Mouse (Mus musculus) spleen, embryonic (tissue): ENCODE results near the gene Akap12.

Experiments used
- CTCF ChIA-PET: fragments of 350-600 bp; sonication (Branson Sonifier 250); formaldehyde crosslinking; loops from one replicate; lab custom pipeline; 2022; lab: Charles Lee

The Akap12 gene

DNA sequence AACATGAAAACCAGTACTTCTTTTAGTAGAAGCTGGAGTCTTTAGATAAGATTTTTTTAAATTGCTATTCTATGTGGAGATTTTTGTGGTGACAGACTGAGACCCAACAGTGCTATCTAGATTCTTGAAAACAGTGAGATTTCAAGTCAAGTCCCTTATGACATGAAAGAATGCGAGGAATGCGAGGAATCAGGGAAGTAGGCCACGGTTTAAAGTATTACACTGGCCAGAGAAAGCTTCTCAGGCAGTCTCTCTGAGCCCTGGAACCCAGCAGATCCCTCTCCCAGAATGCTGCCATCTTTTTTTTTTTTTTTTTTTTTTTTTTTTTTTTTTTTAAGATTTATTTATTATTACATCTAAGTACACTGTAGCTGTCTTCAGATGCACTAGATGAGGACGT is 16.2 kb downstream of the Akap12 start:
- CTCF ChIA-PET = no interaction called here

DNA sequence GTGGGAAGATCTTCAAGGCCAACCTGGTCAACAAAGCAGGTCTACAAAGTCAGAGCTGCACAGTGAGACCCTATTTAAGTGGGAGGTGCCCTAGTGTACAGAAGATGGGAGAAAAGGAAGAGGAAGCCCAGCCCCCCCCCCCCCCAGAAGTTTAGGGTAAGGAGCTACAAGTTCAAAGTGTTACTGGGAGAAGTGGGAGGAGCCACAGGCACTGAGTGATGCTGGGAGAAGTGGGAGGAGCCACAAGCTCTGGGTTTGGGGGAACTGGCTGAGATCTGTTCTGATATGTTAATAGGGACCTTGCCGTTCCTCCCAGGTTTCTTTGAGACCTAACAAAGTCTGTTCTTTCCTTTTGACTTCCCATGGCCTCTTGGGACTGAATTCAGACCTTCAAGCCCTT is 18.6 kb downstream of the Akap12 start:
- CTCF ChIA-PET = no interaction called here

DNA sequence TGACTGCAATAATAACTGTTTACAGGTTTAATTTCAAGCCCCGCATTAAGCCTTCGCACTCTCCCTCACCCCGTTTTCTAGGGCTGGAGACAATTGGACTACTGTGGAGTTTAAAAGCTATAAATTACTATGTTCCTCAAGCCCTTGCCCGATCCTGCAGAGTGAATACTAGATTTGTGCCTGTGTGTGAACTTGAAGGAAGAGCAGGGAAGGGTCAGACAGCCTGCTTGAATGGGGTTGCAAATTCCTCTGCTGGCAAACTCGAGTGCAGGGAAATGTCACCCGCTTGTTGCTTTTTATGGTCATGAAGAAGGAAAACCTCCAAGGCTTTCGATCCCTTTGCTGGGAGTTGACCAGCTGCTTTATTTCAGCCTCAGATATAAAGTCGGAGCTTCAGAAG is 19.6 kb downstream of the Akap12 start:
- CTCF ChIA-PET = no interaction called here

DNA sequence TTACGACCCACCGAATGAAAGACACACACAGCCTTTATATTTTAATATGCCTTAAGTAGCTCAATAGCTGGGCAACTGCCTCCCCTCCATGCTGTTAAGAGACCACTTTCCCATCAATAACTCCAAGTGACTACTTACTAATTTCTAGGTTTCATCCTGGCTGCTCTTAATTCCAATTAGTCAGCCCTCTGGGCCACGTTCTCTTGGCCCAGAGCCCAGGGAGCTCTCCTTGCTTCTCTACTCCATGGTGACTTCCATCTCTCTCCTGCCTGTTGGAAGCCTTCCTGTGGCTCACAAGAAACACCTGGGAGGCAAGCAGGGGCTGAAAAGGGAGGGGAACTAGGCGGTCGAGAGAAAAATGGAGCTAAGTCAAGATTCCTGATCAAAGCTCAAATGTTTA is 23.0 kb downstream of the Akap12 start:
- CTCF ChIA-PET = no interaction called here

DNA sequence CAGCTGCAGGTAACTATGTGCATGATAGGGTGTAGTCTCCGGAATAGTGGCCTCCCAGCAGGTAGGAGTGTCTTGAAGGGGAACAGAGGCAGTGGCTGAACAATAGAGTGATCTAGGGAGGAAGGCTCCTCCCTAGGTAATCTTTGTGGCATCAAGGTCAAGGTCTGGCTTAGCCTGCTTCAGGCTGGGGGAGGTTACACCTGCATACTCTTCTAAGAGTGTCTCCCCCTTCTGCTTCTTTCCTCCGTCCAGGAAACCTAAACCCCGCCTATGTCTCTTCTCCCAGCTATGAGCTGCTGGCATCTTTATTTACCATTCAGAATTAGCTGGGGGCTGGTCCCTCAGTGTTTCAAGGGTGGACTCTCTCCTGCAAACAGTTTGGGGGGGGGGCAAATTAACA is 23.5 kb downstream of the Akap12 start:
- CTCF ChIA-PET = no interaction called here

DNA sequence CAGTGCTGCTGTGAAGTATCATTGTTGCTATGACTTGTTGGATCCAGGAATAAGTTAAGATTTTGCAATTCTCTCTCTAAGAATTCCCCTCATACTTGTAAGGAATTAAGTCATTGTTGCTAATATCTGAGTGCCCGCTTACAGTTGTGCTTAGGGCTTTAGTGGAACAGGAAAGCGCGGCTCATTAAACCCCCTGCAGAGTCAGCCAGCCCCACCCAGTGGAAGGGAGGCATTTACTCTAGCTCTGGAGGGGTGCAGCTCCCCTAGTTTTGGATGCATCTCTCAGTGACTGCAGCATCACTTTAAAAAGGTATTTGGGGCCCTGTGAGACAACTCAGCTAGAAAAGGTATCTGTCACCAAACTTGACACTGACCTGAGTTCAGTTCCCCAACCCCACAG is 24.0 kb downstream of the Akap12 start:
- CTCF ChIA-PET = no interaction called here

DNA sequence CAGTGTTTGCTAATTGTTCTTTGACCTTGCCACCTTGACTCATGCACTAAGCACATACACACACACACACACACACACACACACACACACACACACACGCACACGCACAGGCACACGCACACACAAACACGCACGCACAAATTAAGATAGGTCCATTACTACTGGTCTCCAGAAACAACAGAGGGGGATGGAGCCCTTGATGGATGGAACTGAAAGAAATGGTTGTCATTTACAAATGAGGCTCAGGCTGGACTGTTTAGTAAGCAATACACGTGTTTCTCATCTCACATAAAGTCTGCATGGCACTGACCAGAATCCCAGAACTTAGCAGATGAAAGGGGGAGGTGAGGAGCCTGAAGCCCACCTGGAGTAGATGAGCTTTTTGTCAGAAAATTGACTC is 24.4 kb downstream of the Akap12 start:
- CTCF ChIA-PET = no interaction called here

DNA sequence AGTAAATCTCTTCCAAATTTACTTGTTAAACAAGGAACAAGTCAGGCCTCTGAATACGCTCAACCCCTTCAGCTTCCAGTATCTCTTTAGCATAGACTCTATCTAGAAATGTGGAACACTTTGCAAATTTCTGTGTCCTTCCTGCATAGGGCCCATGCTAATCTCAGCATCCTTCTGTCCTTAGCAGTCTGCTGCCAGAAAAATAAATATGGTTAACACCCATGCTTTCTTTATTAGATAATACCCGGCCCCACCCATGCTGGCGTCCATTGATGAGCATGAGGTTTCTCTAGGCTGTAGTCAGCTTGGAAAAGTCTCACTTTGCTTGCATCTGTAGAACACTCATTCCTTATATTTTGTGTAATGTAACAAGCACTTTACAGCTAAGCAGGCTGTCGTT is 27.2 kb downstream of the Akap12 start:
- CTCF ChIA-PET = no interaction called here

DNA sequence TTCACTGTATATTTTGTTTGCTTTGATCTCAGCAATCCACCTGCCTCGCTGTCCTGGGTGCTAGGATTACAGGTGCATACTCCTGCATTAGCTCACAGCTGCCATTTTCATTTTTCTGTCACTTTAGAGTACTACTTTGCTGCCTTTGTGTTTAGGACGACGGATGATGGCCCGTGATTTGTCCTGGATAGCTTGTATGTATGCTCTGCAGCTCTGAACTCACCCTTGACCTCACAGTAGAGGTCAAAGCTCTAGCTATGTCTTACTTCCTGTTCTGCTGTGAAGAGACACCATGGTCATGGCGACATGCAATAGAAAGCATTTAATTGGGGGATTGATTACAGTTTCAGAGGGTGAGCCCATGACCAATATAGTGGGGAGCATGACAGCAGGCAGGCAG is 37.4 kb downstream of the Akap12 start:
- CTCF ChIA-PET = no interaction called here

DNA sequence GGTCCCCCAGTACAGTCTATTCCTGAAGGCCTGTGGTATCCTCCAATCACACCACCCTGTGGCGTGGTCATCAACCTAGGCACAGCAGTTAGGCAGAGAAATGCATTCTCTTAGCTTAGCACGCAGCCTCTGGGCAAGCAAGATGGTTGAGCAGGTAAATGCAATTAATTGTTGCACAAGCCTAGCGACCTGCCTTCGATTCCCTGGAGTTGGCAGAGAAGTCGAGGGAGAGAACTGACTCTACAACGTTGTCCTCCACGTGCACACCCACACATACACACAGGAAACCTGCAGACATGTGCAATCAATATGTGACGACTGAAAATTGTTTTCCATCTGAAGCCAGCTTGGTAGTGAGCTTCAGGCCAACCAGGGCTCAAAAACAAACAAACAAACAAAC is 57.7 kb downstream of the Akap12 start:
- CTCF ChIA-PET = no interaction called here

DNA sequence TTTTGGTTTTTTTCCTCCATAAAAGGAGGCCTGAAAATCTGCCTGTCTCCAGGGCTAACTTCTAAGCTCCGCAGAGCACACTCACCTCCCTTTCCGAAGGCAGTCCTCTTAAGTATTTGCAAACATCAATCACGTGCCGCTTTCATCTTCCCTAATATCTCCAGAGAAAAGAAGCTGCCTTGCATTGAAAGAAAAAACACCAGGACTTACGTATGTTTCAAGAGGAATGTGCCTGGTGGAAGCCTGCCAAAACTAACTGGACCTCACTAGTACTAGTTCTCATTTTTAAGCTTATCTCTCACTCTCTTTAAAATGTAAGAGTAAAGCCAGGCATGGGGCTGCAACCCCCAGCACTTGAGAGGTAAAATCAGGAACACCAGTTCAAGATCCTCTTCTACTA is 59.4 kb downstream of the Akap12 start:
- CTCF ChIA-PET = no interaction called here

DNA sequence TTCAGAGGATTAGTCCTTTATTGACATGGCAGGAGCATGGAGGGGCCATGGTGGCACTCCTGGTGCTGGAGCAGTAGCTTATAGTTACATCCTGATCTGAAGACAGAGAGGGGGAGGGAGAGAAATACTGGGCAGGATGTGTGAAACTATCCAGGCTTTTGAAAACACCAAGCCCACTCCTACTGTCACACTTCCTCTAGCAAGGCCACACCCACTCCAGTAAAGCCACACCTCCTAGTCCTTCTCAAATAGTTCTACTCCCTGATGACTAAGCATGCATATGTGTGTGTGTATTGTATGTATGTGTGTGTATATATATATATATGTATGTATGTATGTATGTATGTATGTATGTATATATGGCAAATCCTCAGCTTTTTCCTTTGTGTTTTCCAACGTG is 61.5 kb downstream of the Akap12 start:
- CTCF ChIA-PET = no interaction called here

DNA sequence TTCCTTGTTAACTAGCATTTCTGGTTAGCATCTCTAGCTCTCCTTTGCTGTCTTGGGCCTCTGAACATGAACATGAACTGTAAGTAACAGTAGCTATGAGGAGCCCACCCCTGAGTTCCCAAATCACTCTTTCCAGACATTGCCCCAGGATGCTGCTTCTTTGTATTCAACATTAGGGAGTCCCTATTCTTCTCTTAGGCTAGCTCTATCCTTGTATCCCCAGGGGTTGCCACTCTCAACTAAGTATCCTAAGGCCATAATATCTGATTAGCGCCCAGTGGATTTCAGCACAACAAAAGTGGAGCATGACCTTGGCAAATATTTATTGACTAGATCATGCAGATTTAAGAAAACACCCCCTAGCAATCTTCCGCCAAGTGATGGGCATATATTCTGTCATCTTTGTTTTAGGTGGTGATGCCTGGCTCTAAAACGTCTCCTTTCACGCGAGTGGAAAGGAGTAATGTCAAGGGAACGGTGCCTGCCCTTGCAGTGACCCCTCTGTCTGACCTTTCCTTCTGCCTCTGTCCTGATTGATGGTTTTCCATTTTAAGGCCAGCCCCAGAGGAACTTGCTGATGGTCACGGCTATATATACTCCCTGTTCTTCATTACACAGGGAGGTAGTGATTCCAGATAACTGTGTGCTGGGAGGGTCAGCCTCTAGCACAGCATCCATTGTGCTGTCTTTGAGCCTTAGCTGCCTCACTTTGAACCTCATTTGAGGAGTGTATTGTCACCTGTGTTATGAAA is 66.2 kb downstream of the Akap12 start:
- CTCF ChIA-PET = interaction anchor here (0.7 kb wide), 1 partner anchor 134 kb away, joined by 3 read pairs; no protein-coding TSS in a partner anchor

DNA sequence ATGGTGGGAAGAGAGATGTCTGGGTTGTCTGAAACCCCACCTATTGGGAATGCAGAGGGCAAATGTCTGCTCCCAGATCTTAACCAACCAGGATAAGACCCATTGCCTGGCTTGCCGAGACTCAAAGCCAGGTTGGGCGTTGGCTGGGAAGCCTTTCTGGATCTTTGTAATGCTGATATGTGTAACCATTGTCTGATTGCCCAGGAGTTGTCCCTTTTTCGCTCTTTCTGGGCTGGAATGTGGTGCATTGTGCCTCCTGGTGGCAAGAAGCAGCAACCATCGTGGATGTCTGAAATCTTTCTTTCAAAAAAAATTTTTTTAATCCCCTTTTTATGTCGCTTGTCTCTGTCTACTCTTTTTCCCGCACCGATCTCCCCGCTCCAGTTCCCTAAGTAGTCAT is 67.1 kb downstream of the Akap12 start:
- CTCF ChIA-PET = interaction anchor here (0.7 kb wide), 1 partner anchor 133 kb away, joined by 3 read pairs; no protein-coding TSS in a partner anchor

DNA sequence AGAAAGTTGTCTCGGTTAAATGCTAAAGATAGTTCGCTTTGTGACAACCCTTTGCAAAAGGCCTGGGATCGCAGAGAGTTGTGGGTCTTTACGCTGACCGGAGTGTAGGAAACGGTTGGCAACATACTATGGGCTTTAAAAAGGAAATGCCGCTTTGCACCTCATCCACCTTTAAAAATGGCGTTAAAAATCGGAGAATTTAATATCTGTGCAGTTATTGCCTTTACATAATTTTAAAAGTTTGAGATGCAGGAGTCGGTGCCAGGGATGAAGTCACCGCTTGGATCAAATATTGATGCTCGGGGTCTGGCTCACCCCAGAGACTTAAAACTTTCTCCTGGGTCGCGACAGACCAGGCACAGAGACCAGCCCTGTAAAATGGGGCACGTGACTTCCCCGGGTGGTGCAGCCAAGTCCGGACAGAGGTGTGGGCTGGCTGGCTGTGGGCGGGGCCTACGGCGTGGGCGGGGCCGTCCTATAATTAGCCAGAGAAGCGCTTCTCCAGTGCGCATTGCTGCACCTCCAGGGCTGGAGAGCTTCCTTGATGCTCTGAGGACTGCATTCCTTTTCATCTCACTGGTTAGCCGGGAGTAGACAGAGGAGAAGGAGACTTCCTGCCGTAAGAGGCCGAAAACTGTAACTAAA is 68.0 kb downstream of the Akap12 start:
- CTCF ChIA-PET = interaction anchor here (0.7 kb wide), 1 partner anchor 766 kb away, joined by 25 read pairs; no protein-coding TSS in a partner anchor

DNA sequence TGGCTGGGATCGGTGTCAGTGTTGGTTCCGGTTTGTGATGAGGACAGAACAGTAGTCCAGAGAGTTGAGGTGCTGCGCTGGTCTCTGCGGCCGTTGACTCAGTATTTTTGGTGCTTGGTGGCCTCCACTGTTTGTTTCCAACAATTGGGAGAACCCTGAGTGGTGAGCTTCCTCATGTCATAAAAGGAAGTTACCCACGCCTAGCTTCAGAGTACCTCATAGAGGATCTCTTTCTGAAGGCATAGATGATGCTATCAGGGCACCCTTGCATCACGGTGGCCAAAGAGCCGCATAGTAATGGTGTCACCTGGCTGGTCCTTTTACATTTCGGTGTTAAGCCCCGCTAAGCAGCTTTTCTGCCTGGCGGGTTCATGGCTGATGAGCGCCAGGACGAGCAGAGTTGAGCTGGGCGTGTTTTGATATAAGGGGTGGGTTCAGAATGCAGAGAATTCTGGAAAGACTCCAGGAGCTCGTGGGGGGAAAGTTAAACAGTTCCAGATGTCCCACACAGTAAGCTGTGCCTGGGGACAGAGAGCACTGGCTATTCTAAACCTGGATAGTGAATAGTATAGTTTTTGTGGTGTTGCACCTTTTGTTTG is 72.8 kb downstream of the Akap12 start:
- CTCF ChIA-PET = interaction anchor here (0.6 to 0.7 kb wide), 4 partner anchors 9 to 438 kb away, joined by 3 to 5 read pairs (median 4); no protein-coding TSS in a partner anchor

DNA sequence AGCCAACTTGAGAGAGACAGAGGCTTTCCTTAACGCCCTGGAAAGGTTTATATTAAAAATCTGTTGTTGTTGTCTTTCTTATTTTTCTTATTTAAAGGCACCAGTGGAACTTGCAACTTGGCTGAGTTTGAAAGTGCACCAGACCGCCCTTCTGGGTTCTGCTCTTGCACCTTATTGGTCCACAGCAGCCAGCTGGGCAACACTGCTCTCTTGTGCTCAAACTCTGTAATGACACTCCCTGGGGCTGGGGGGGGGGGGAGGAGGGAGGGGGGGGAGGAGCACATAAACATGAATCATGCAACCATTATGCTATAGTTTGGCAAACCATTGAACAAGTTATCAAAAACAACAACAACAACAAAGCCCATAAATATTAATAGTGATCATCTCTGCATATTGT is 75.2 kb downstream of the Akap12 start:
- CTCF ChIA-PET = interaction anchor here (0.7 kb wide), 3 partner anchors 50 to 792 kb away, joined by 3 to 4 read pairs (median 3); no protein-coding TSS in a partner anchor

DNA sequence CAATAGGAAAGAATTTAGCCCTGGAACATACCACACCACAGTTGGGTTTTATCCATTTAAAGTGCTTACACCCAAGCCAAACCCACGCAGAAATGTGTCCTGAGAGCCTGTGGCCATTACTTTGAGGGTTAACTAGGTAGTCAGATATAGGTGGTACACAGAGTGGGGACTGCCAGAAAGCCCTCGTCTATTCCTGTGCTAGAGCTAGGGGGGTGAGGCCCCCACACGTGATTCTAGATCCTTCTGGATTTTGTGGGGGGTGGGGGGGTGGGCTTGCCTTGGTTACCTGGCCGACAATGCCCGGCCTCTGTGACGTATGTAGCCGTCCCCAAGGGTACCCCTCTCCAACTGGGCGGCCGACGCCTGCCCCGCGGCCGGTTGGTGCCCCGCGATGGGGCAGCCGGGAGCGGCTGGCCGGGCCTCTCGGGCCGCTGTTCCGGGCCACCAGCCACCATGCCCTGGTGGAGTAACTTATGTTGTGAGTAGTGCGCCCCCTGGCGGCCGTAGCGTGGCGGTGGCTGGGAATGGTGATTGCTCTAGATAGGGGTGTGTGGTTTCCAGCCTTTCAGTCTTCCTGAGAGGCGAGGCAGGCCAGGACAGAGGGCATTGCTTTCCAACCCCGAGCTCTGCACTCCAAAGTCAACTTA is 80.4 kb downstream of the Akap12 start:
- CTCF ChIA-PET = interaction anchor here (0.7 to 1.0 kb wide), 2 partner anchors 10 to 273 kb away, joined by 3 to 4 read pairs; no protein-coding TSS in a partner anchor

DNA sequence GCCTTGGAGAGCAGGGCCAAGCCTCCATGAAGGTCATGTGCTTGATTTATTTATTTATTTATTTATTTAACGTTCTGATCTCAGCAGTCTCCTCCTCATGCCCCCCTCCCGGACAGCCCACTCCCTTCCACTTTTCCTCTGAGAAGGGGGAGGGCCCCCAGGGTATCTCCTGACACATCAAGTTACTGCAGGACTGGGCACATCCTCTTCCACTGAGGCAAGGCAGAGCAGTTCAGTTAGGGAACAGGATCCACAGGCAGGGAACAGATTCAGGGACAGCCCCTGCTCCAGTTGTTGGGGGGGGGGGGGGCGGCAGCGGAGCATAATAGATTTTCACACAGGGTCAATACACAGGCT is 80.9 kb downstream of the Akap12 start:
- CTCF ChIA-PET = interaction anchor here (0.6 to 0.7 kb wide), 3 partner anchors 8 to 273 kb away, joined by 3 read pairs; no protein-coding TSS in a partner anchor

DNA sequence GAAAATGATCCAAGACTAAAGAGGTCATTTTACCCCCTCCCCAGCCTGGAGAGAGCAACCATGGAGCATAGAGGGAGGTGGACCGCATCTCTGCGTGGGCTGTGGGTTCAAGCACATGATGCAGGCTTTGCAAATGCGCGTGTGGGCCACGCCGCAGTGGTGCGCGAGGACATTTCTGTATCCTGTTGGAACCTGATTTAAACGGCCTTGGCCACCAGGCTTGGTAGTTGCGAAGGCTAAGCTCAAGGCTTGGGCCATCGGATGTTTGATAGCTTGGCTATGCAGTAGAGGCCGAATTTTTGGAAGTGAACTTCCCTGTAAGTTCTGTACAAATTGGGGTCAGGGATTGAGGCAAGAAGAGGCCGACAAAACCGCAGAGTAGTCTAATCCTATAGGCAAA is 81.4 kb downstream of the Akap12 start:
- CTCF ChIA-PET = interaction anchor here (0.6 to 0.7 kb wide), 2 partner anchors 9 to 190 kb away, joined by 3 read pairs; no protein-coding TSS in a partner anchor

DNA sequence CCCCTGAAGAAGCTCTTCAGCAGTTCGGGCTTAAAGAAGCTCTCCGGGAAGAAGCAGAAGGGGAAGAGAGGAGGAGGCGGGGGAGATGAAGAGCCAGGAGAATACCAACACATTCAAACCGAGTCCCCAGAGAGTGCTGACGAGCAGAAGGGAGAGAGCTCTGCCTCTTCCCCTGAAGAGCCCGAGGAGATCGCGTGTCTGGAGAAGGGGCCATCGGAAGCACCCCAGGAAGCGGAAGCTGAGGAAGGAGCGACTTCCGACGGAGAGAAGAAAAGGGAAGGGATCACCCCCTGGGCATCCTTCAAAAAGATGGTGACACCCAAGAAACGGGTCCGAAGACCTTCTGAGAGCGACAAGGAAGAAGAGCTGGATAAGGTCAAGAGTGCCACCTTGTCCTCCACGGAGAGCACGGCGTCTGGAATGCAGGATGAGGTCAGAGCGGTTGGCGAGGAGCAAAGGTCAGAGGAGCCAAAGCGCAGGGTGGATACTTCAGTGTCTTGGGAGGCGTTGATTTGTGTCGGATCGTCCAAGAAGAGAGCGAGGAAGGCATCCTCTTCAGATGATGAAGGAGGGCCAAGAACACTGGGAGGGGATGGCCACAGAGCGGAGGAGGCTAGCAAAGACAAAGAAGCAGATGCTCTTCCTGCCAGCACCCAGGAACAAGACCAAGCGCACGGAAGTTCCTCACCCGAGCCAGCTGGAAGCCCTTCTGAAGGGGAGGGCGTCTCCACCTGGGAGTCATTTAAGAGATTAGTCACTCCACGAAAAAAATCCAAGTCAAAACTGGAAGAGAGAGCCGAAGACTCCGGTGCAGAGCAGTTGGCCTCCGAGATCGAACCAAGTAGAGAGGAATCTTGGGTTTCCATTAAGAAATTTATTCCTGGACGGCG is 88.4 kb downstream of the Akap12 start:
- CTCF ChIA-PET = interaction anchor here (0.5 kb wide), 1 partner anchor 15 kb away, joined by 3 read pairs; no protein-coding TSS in a partner anchor
